Mouse (Mus musculus) C2C12 (cell line): ENCODE results near the gene Notch4.

ENCODE experiments used
- CEBPB ChIP-seq: IDR thresholded peaks from one replicate; pipeline ENCODE4 v1.6.1; 2011; ENCODE audit warnings: low read depth, mild to moderate bottlenecking, control low read depth, moderate library complexity
- CTCF ChIP-seq: IDR thresholded peaks from one replicate; pipeline ENCODE4 v1.5.1; 2011; ENCODE audit not compliant: control insufficient read depth, insufficient read depth, insufficient read length
- MYOD1 ChIP-seq: IDR thresholded peaks from one replicate; pipeline ENCODE4 v1.6.1; 2011; ENCODE audit warnings: low read depth; ENCODE audit not compliant: control insufficient read depth, insufficient read length
- MYOG ChIP-seq: IDR thresholded peaks from one replicate; pipeline ENCODE4 v1.6.1; 2011; ENCODE audit not compliant: control insufficient read depth, insufficient read length; ENCODE audit errors: extremely low read depth
- USF1 ChIP-seq: IDR thresholded peaks from one replicate; pipeline ENCODE4 v1.6.1; 2011; ENCODE audit warnings: low read depth, mild to moderate bottlenecking, control low read depth, moderate library complexity

- no peak for TF ChIP-seq MYOD1
- TF ChIP-seq CTCF: no peak
- no peak for TF ChIP-seq MYOG
- no peak for TF ChIP-seq USF1
- no peak for TF ChIP-seq CEBPB
Observed at GRCm38 (mm10) chr17:34578070-34578469, 14.0 kb downstream of the Notch4 start.
